Mouse (Mus musculus) kidney, embryonic 14.5 days (tissue): ENCODE measurements around the gene Rpusd3. TPM values are rescaled to one million over a fixed set of nuclear protein-coding genes. Genes with fewer than 3 reads are reported as not detected.

Experiments
- ATAC-seq: fragments of 200-750 bp; cut with Nextera tagmentation; 2 replicates; pipeline ENCODE4 v1.8.0; 2017; ENCODE audit warnings: moderate number of reproducible peaks, mild to moderate bottlenecking, moderate TSS enrichment, moderate library complexity; ENCODE audit not compliant: low FRiP score, low TSS enrichment
- H3K27ac ChIP-seq: fragments of 300-500 bp; sonication (generic); 2 replicates; pipeline ENCODE4 v1.5.1; 2014; ENCODE audit warnings: low read depth, mild to moderate bottlenecking, low read length, moderate library complexity, mixed read lengths
- H3K27me3 ChIP-seq: fragments of 300-500 bp; sonication (generic); 2 replicates; pipeline ENCODE4 v1.6.1; 2014; ENCODE audit warnings: mild to moderate bottlenecking, low read length; ENCODE audit not compliant: control insufficient read depth, insufficient read depth
- H3K36me3 ChIP-seq: fragments of 300-500 bp; sonication (generic); 2 replicates; pipeline ENCODE4 v1.6.1; 2014; ENCODE audit warnings: low read length, mixed read lengths; ENCODE audit not compliant: control insufficient read depth, insufficient read depth
- H3K4me1 ChIP-seq: fragments of 300-500 bp; sonication (generic); 2 replicates; pipeline ENCODE4 v1.6.1; 2014; ENCODE audit warnings: low read length, mixed read lengths; ENCODE audit not compliant: control insufficient read depth, insufficient read depth
- H3K4me2 ChIP-seq: fragments of 300-500 bp; sonication (generic); replicated peaks from 2 replicates; pipeline ENCODE4 v1.6.1; 2014; ENCODE audit warnings: low read depth, mild to moderate bottlenecking, low read length
- H3K4me3 ChIP-seq: fragments of 300-500 bp; sonication (generic); 2 replicates; pipeline ENCODE4 v1.5.1; 2014; ENCODE audit warnings: mild to moderate bottlenecking, low read length
- H3K9ac ChIP-seq: fragments of 300-500 bp; sonication (generic); 2 replicates; pipeline ENCODE4 v1.6.1; 2014; ENCODE audit warnings: low read depth, mild to moderate bottlenecking, low read length, moderate library complexity
- H3K9me3 ChIP-seq: fragments of 300-500 bp; sonication (generic); 2 replicates; pipeline ENCODE4 v1.6.1; 2016; ENCODE audit warnings: low read length; ENCODE audit not compliant: control insufficient read depth
- WGBS: fragments of 180-500 bp; shearing (Covaris S2); extraction: QIAGEN DNeasy Blood & Tissue Kit; methylation state at CpG from one replicate; pipeline ENCODE4 v1.1.7; 2014; 5-methylcytosine and 5-hydroxymethylcytosine counted together
- polyA plus RNA-seq: library from polyadenylated mRNA; unstranded; fragments of >200 nt; fragmentation: Nextera tagmentation; extraction: Ambion mirVana; gene quantifications from 2 replicates; pipeline ENCODE4 v1.2.1, GENCODE M21; 2014

The Rpusd3 gene
- polyA plus RNA-seq, 1 experiment from 2014 or later = 30.5 TPM

GRCm38 (mm10) chr6:113424187-113424586 lies 5.0 kb upstream of the Rpusd3 start:
- Histone ChIP-seq H3K27ac (no peak overlapping the region), H3K4me3 (no peak overlapping the region), H3K9ac (no peak overlapping the region), H3K27me3 (no peaks in the 10 kb centered on the region), H3K36me3 (no peaks in the 10 kb centered on the region), H3K4me2 (no peak overlapping the region), H3K4me1 (no peaks in the 10 kb centered on the region), H3K9me3 (peaks cover 4% of the 10 kb centered on the region; the same call in 1 of the 2 replicates)
- ATAC-seq = no peak
- WGBS = 82% methylated on average over 7 of the region's 7 CpGs

GRCm38 (mm10) chr6:113423000-113423399 lies 3.9 kb upstream of the Rpusd3 start:
- 73% methylated on average over 4 of the region's 4 CpGs for WGBS
- Histone ChIP-seq H3K4me1 (0 out of 2 replicates have a peak, but pooled peaks cover 7% of the 10 kb centered on the region), H3K27me3 (no peaks in the 10 kb centered on the region)

GRCm38 (mm10) chr6:113418441-113419198 lies 520 bp downstream of the Rpusd3 start:
- Histone ChIP-seq H3K27me3 (no peaks in the 10 kb centered on the region), H3K4me3 (peak overlapping the region; percentile 71), H3K9me3 (no peaks in the 10 kb centered on the region), H3K4me1 (0 out of 2 replicates have a peak, but pooled peaks cover 9% of the 10 kb centered on the region), H3K27ac (no peak overlapping the region; the same call in 1 of the 2 replicates), H3K36me3 (peaks cover 14% of the 10 kb centered on the region), H3K9ac (peak overlapping the region; percentile 72), H3K4me2 (peak overlapping the region; percentile 88)
- peak; percentile 41 for ATAC-seq
- WGBS = 10% methylated on average over 16 of the region's 16 CpGs

More at GRCm38 (mm10) chr6:113423000-113423399, 3.9 kb upstream of the Rpusd3 start:
- Histone ChIP-seq H3K36me3 (no peaks in the 10 kb centered on the region), H3K4me3 (no peak overlapping the region), H3K4me2 (no peak overlapping the region), H3K9me3 (peaks cover 4% of the 10 kb centered on the region; the same call in 1 of the 2 replicates), H3K9ac (no peak overlapping the region), H3K27ac (no peak overlapping the region)
- ATAC-seq = no peak

- Histone ChIP-seq H3K4me2 (no peak overlapping the region), H3K4me1 (0 out of 2 replicates have a peak, but pooled peaks cover 9% of the 10 kb centered on the region), H3K27ac (no peak overlapping the region), H3K4me3 (no peak overlapping the region), H3K36me3 (peaks cover 14% of the 10 kb centered on the region), H3K9me3 (no peaks in the 10 kb centered on the region), H3K9ac (no peak overlapping the region), H3K27me3 (no peaks in the 10 kb centered on the region)
- WGBS = 77% methylated on average over 5 of the region's 5 CpGs
- no peak for ATAC-seq
These were observed 2.7 kb downstream of the Rpusd3 start for GRCm38 (mm10) chr6:113416416-113416815.

DNA sequence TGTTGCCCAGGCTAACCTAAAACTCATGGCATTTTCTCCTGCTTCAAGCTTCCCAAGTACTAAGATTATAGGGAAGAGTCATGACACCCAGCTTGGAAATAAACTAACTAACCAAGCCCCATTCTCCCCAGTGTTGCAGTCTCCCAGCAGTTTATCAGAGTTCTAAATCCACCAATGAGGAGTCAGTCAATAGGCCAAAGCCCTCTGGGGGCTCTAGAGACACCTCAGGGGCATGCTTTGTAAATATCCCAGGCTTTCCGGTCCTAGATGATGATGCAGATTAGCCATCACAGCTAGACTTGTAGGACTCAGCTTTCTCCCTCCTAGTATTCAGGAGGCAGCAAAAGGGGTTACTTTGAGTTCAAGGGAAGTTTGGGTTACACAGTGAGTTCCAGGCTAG lies 9.1 kb downstream of the Rpusd3 start:
- 68% methylated on average over 1 of the region's 1 CpGs for WGBS
- no peak for ATAC-seq
- Histone ChIP-seq H3K36me3 (peaks cover 4% of the 10 kb centered on the region; the same call in 1 of the 2 replicates), H3K9me3 (no peaks in the 10 kb centered on the region), H3K4me2 (no peak overlapping the region), H3K27me3 (no peaks in the 10 kb centered on the region), H3K9ac (no peak overlapping the region), H3K4me1 (no peaks in the 10 kb centered on the region), H3K4me3 (no peak overlapping the region), H3K27ac (no peak overlapping the region)

DNA sequence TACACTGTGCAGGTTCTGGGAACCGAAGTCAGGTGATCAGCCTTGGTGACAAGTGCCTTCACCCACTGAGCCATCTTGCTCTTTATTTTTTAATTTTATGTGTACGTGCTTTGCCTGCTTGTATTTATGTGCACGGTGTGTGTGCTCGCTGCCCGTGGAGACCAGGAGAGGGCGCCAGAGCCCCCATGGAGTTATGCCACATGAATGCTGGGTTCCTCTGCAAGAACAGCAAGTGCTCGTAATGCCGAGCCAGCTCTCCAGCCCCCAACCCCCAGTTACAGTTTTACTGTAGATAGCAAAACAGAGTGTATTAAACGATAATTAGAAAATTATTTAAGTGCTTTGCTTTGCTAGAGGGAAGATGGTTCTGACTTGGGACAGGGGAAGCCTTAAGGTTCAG lies 12.5 kb downstream of the Rpusd3 start:
- H3K27me3 ChIP-seq = no peaks in the 10 kb centered on the region
- no peak overlapping the region for H3K27ac ChIP-seq
- H3K4me2 ChIP-seq = no peak overlapping the region
- H3K4me1 ChIP-seq = no peaks in the 10 kb centered on the region
- 76% methylated on average over 9 of the region's 9 CpGs for WGBS
- no peaks in the 10 kb centered on the region for H3K9me3 ChIP-seq
- H3K36me3 ChIP-seq = no peaks in the 10 kb centered on the region
- H3K4me3 ChIP-seq = no peak overlapping the region
- H3K9ac ChIP-seq = no peak overlapping the region
- no peak for ATAC-seq

DNA sequence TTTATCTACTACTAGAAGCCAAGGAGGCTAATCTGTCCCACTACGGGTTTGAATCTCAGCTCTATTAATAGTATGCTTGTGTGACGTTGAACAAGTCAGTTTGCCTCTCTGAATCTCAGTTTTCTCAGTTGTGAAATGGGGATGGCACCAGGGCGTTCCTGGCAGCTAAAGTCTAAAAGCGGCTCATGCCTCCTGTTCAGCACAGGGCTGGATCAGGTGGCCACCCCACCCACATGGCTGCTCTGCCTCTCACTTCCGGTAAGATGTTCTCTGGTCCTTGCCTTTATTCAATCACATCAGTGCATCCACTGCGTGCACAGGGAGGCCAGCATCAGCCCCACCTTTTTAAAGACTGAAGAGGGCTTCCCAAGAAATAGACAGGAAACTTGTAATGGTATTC lies 13.7 kb downstream of the Rpusd3 start:
- no peaks in the 10 kb centered on the region for H3K36me3 ChIP-seq
- H3K27ac ChIP-seq = no peak overlapping the region
- no peak for ATAC-seq
- no peaks in the 10 kb centered on the region for H3K9me3 ChIP-seq
- no peak overlapping the region for H3K4me3 ChIP-seq
- H3K4me1 ChIP-seq = no peaks in the 10 kb centered on the region
- 88% methylated on average over 6 of the region's 6 CpGs for WGBS
- H3K27me3 ChIP-seq = no peaks in the 10 kb centered on the region
- no peak overlapping the region for H3K4me2 ChIP-seq
- no peak overlapping the region for H3K9ac ChIP-seq

DNA sequence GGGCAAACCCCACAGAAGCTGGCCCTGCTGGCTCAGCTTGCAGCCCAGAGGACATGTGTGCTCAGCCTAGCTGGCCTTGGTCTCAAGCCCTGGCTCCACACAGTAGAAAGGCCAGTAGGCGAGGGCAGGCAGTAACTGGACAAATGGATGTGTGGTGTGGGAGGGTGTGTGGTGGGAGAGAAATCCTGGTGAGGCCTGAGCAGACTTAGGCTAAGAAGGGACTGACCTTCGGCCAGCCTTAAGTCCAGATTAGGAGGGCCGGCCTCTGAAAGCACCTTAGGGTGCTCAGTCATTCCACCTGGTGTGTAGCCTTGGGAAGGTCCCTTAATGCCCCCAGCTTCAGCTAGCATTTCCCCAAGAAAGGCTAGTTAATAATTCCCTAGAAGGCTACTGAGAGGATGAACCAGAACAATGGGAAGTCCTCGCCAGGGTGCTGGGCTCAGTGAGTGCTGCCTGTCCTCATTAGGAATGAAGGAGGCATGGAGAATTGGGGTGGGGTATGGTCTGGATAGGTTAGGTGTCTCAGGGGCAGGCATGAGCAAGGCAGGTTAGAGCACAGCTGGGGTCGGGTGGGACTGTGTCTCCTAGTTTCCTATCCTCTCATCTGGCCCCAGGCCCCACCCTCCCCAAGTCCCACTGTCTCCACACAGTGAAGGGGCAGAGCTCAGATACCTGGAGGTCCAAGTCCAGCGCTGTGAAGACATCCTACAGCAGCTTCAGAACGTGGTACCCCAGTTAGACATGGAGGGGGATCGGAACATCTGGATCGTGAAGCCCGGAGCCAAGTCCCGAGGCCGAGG lies 14.3 kb downstream of the Rpusd3 start:
- H3K9ac ChIP-seq = no peak overlapping the region
- ATAC-seq = peak; percentile 50; the same call in 1 of the 2 replicates
- WGBS = 82% methylated on average over 12 of the region's 12 CpGs
- no peaks in the 10 kb centered on the region for H3K27me3 ChIP-seq
- no peak overlapping the region for H3K4me2 ChIP-seq
- no peaks in the 10 kb centered on the region for H3K4me1 ChIP-seq
- H3K4me3 ChIP-seq = no peak overlapping the region
- H3K27ac ChIP-seq = no peak overlapping the region
- no peaks in the 10 kb centered on the region for H3K9me3 ChIP-seq
- H3K36me3 ChIP-seq = no peaks in the 10 kb centered on the region

- Histone ChIP-seq H3K27ac (no peak overlapping the region), H3K4me2 (no peak overlapping the region), H3K36me3 (no peaks in the 10 kb centered on the region), H3K9ac (no peak overlapping the region), H3K4me3 (no peak overlapping the region), H3K27me3 (no peaks in the 10 kb centered on the region), H3K9me3 (no peaks in the 10 kb centered on the region), H3K4me1 (no peaks in the 10 kb centered on the region)
- WGBS = 93% methylated on average over 13 of the region's 13 CpGs
- no peak for ATAC-seq
These were observed 17.0 kb downstream of the Rpusd3 start for GRCm38 (mm10) chr6:113402094-113402493.
